Mouse (Mus musculus): ENCODE measurements around the gene Eepd1.

The Eepd1 gene

DNA sequence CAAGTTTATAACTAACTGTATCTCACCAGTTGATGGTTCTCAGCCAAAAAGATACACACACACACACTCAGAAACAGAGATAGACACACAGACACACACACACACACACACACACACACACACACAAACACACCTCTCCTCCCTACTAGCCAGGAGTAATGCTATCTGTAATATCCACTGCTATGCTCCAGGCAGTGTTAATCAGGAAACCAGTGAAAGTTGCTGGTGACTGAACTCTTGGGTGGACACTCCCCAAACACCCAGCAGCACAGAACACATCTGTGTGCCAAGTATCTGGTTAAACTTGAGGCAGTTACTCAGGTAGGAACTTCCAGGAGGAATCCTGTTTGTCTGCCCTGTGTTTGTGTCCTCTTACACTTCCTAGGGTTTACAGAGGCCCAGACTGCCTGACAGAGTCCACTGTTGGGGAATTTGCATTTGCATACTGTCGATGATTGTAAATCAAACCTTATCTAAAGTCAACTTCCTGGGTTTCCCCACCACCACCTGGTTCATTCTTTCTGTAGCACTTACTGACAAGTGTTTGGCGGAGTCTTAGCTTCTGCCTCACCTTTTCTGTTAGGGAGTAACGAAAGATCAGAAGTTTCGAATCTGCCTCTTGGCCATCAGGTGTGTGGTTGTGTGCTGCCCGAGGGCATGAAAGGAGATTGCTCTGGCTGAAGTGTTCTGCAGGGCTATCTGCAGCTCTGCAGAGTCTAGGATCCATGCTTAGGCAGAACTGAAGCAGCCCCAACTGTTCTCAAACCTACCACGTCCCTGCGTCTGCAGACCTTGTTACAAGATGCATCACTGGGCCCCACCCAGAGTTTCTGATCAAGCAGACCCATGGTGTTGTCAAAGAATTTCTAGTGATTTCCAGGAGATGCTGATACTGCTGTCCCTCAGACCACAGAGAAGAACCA, 97.6 kb downstream of the Eepd1 start:
- CTCF ChIA-PET, result no interaction called here

DNA sequence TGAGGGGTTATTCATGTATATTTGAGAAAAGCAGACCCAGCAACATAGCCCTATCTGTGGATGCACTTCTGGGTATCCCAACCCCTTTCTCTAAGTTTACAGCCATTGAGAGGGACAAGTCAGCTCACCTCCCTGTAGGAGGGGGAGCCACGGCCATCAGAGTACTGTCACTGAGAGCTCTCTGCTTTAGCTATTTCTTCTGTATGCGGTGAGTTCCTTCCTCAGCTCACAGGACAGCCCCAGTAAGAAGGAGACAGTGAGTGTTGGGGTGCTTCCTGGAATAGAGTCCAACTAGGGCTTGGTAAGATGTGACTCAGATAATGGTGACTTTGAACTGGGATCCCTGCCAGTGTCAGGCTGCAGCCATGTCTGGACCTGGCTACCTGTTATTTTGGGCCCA, 102.3 kb downstream of the Eepd1 start:
- CTCF ChIA-PET, result no interaction called here

GRCm38 (mm10) chr9:25585614-25586013, 104.3 kb downstream of the Eepd1 start:
- CTCF ChIA-PET, result no interaction called here

GRCm38 (mm10) chr9:25588581-25588980, 107.2 kb downstream of the Eepd1 start:
- CTCF ChIA-PET, result interaction anchor here (0.6 kb wide), 1 partner anchor 398 kb away, joined by 5 read pairs; no protein-coding TSS in a partner anchor

- CTCF ChIA-PET, result no interaction called here
Observed at GRCm38 (mm10) chr9:25590740-25591139, 109.4 kb downstream of the Eepd1 start.

GRCm38 (mm10) chr9:25591390-25592354, 110.3 kb downstream of the Eepd1 start:
- CTCF ChIA-PET, result no interaction called here

DNA sequence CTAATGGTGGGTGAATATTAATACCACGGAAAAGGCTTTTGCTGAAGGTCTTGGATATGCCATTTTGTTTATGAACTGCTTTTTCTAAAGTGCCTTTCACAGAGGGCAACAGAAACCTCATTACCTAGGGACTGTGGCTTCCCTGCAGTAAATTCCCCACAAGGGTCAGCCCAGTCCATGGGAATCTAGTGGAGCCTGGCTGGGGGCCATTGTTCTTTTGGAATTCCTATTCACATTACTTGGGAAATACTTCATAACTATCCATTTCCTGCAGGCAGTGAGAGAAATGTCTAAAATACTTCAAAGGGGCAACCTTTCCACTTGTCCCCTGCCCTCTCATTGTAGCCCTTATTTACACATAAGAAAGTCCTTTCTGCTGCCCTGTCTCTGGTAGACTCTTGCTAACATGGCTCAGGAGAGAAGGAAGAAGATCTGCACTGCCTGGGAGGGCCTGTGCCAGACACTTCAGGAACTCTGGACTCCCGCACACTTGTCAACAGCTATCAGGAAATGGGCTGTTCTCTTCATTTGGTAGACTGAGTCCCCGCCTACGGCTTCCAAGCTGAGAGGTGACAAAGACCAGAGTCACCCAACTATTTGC, 111.1 kb downstream of the Eepd1 start:
- CTCF ChIA-PET, result no interaction called here

GRCm38 (mm10) chr9:25624744-25625143, 143.4 kb downstream of the Eepd1 start:
- CTCF ChIA-PET, result no interaction called here

- CTCF ChIA-PET, result no interaction called here
Observed at GRCm38 (mm10) chr9:25629531-25630099, 148.3 kb downstream of the Eepd1 start.

Data from spleen, embryonic (tissue).